Mouse (Mus musculus) midbrain, embryonic 11.5 days (tissue): ENCODE measurements around the gene Ccdc144b. TPM values are rescaled to one million over a fixed set of nuclear protein-coding genes. Genes with fewer than 3 reads are reported as not detected.

Source experiments
- ATAC-seq: fragments of 200-750 bp; cut with Nextera tagmentation; 2 replicates; pipeline ENCODE4 v1.8.0; 2017; ENCODE audit warnings: moderate TSS enrichment, moderate library complexity; ENCODE audit not compliant: low FRiP score
- DNase-seq: peaks from one replicate; pipeline ENCODE4 v3.0.0; 2015; ENCODE audit warnings: low spot score; ENCODE audit errors: missing footprints
- H3K27ac ChIP-seq: fragments of 300-500 bp; sonication (generic); 2 replicates; pipeline ENCODE4 v1.5.1; 2014; ENCODE audit warnings: low read depth, low read length
- H3K27me3 ChIP-seq: fragments of 300-500 bp; sonication (generic); 2 replicates; pipeline ENCODE4 v1.6.1; 2014; ENCODE audit warnings: mild to moderate bottlenecking, low read length, moderate library complexity, mixed read lengths; ENCODE audit not compliant: control insufficient read depth, insufficient read depth
- H3K36me3 ChIP-seq: fragments of 300-500 bp; sonication (generic); 2 replicates; pipeline ENCODE4 v1.6.1; 2014; ENCODE audit warnings: mild to moderate bottlenecking, low read length, moderate library complexity, mixed read lengths; ENCODE audit not compliant: control insufficient read depth, insufficient read depth
- H3K4me1 ChIP-seq: fragments of 300-500 bp; sonication (generic); 2 replicates; pipeline ENCODE4 v1.6.1; 2014; ENCODE audit warnings: low read length; ENCODE audit not compliant: control insufficient read depth, insufficient read depth
- H3K4me2 ChIP-seq: fragments of 300-500 bp; sonication (generic); 2 replicates; pipeline ENCODE4 v1.6.1; 2014; ENCODE audit warnings: mild to moderate bottlenecking, moderate library complexity
- H3K4me3 ChIP-seq: fragments of 300-500 bp; sonication (generic); 2 replicates; pipeline ENCODE4 v1.5.1; 2014; ENCODE audit warnings: low read depth, low read length
- H3K9ac ChIP-seq: fragments of 300-500 bp; sonication (generic); 2 replicates; pipeline ENCODE4 v1.6.1; 2014; ENCODE audit warnings: low read length
- H3K9me3 ChIP-seq: fragments of 300-500 bp; sonication (generic); 2 replicates; pipeline ENCODE4 v1.6.1; 2016; ENCODE audit warnings: low read length; ENCODE audit not compliant: control insufficient read depth
- WGBS: fragments of 180-500 bp; shearing (Covaris S2); extraction: QIAGEN DNeasy Blood & Tissue Kit; methylation state at CpG from one replicate; pipeline ENCODE4 v1.1.7; 2014; 5-methylcytosine and 5-hydroxymethylcytosine counted together
- polyA plus RNA-seq: library from polyadenylated mRNA; unstranded; fragments of >200 nt; fragmentation: Nextera tagmentation; extraction: Ambion mirVana; gene quantifications from 2 replicates; pipeline ENCODE4 v1.2.1, GENCODE M21; 2014

Gene Ccdc144b
- polyA plus RNA-seq, 1 experiment from 2014 or later = not detected

GRCm38 (mm10) chr3:36000275-36001239, 52.8 kb downstream of the Ccdc144b start, which contains the start of gene Mccc1:
Gene Mccc1, minus strand, starts transcription at chr3:36000678.
- H3K4me2 ChIP-seq = peak within 1 kb of the TSS; percentile 80

DNA sequence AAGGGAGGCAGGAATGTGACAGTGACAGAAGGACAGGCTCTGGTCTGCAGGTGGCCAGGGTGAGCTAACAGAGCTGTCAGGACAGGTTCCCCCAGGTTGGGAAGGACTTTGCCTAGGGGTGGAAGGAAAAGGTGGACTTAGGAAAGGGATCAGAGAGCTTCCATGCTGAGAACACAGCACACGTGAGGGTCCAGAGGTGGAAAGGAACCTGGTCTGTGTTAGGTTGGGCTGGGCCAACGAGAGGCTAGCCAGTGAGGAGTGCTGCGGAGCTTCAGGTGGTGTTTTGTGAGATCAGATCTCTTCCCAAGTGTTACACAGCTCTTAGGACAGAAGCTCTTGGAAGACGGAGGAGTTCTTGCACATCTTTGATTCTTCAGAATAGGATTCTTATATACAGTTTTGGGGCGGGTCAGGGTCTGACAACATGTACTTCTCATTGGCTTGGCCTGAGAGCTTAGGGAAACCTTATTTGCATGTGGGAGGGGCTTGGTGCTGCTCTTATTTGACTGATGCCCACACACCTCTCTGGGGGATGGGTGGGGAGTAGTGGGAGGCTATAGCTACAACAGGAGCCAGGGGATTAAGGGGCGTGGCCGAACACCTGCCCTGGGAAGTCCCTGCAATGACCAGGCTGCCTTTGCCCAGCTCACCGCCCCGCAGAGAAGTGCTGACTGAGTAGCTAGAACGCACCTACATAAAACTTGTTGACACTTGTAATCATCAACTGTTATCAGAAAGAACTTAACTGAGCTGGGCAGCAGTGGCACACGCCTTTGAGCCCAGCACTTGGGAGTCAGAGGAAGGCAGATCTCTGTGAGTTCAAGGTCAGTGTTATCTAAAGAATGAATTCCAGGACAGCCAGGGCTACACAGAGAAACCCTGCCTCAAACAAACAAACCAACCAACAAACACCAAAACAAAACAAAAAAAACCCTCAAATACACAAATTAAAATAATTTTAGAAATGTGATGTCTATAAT, 58.5 kb downstream of the Ccdc144b start:
- DNase-seq = no peak
- Histone ChIP-seq H3K9me3 (no peaks in the 10 kb centered on the region), H3K4me2 (no peak overlapping the region), H3K4me3 (no peak overlapping the region), H3K9ac (no peak overlapping the region), H3K27ac (no peak overlapping the region), H3K36me3 (no peaks in the 10 kb centered on the region), H3K4me1 (peaks cover 2% of the 10 kb centered on the region; the same call in 1 of the 2 replicates), H3K27me3 (no peaks in the 10 kb centered on the region)
- 69% methylated on average over 11 of the region's 11 CpGs for WGBS
- ATAC-seq = no peak

More at GRCm38 (mm10) chr3:36000275-36001239, 52.8 kb downstream of the Ccdc144b start, which contains the start of gene Mccc1:
- ATAC-seq = peak; percentile 100
- Histone ChIP-seq H3K9ac (peak within 1 kb of the TSS; percentile 76), H3K4me1 (no peaks in the 10 kb centered on the region), H3K27me3 (no peaks in the 10 kb centered on the region), H3K4me3 (peak within 1 kb of the TSS; percentile 73), H3K9me3 (no peaks in the 10 kb centered on the region), H3K27ac (peak within 1 kb of the TSS; percentile 80), H3K36me3 (no peaks in the 10 kb centered on the region)
- 7% methylated on average over 39 of the region's 39 CpGs for WGBS
- peak; percentile 99 for DNase-seq

GRCm38 (mm10) chr3:35990715-35991114, 62.6 kb downstream of the Ccdc144b start:
- H3K4me1 ChIP-seq = peaks cover 2% of the 10 kb centered on the region; the same call in 1 of the 2 replicates
- DNase-seq (no peak), ATAC-seq (no peak)
- no peaks in the 10 kb centered on the region for H3K27me3 ChIP-seq
- no peak overlapping the region for H3K4me3 ChIP-seq
- H3K36me3 ChIP-seq = no peaks in the 10 kb centered on the region
- H3K4me2 ChIP-seq = no peak overlapping the region
- no peaks in the 10 kb centered on the region for H3K9me3 ChIP-seq
- no peak overlapping the region for H3K27ac ChIP-seq
- 92% methylated on average over 7 of the region's 7 CpGs for WGBS
- H3K9ac ChIP-seq = no peak overlapping the region

- Histone ChIP-seq H3K4me2 (no peak overlapping the region), H3K27ac (no peak overlapping the region), H3K9me3 (no peaks in the 10 kb centered on the region), H3K36me3 (peaks cover 4% of the 10 kb centered on the region), H3K4me1 (no peaks in the 10 kb centered on the region), H3K4me3 (no peak overlapping the region), H3K27me3 (no peaks in the 10 kb centered on the region), H3K9ac (no peak overlapping the region)
- WGBS = 95% methylated on average over 6 of the region's 6 CpGs
- ATAC-seq (no peak), DNase-seq (no peak)
Observed at GRCm38 (mm10) chr3:35988031-35988430, 65.3 kb downstream of the Ccdc144b start.

GRCm38 (mm10) chr3:35986266-35986665, 67.1 kb downstream of the Ccdc144b start:
- H3K9me3 ChIP-seq = no peaks in the 10 kb centered on the region
- H3K4me2 ChIP-seq = no peak overlapping the region
- DNase-seq (no peak), ATAC-seq (no peak)
- H3K36me3 ChIP-seq = peaks cover 5% of the 10 kb centered on the region
- 87% methylated on average over 6 of the region's 6 CpGs for WGBS
- H3K4me3 ChIP-seq = no peak overlapping the region
- no peak overlapping the region for H3K9ac ChIP-seq
- no peaks in the 10 kb centered on the region for H3K27me3 ChIP-seq
- no peaks in the 10 kb centered on the region for H3K4me1 ChIP-seq
- no peak overlapping the region for H3K27ac ChIP-seq

DNA sequence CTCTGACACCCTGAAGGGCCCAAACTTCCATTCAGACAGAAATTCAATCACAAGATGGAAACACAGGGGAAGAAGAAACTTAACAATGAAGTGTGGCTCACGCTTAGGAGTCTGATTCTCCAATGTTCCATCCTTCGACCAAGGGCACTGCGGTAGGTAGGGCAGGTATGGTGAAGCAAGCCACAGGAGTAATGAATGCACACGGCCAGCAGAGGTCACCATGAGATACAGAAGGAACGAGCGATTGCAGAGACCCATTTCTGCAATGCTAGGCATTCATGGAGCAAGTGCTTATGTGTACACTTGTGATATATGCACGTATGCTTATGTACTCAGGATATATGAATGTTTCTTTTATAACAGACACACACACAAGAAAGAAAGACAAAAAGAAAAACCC, 79.8 kb downstream of the Ccdc144b start:
- no peak for DNase-seq
- no peaks in the 10 kb centered on the region for H3K4me1 ChIP-seq
- no peak overlapping the region for H3K27ac ChIP-seq
- no peak overlapping the region for H3K9ac ChIP-seq
- H3K9me3 ChIP-seq = no peaks in the 10 kb centered on the region
- WGBS = 70% methylated on average over 7 of the region's 7 CpGs
- H3K4me2 ChIP-seq = no peak overlapping the region
- peaks cover 2% of the 10 kb centered on the region; the same call in 1 of the 2 replicates for H3K36me3 ChIP-seq
- no peaks in the 10 kb centered on the region for H3K27me3 ChIP-seq
- H3K4me3 ChIP-seq = no peak overlapping the region
- no peak; the same call in 1 of the 2 replicates for ATAC-seq

DNA sequence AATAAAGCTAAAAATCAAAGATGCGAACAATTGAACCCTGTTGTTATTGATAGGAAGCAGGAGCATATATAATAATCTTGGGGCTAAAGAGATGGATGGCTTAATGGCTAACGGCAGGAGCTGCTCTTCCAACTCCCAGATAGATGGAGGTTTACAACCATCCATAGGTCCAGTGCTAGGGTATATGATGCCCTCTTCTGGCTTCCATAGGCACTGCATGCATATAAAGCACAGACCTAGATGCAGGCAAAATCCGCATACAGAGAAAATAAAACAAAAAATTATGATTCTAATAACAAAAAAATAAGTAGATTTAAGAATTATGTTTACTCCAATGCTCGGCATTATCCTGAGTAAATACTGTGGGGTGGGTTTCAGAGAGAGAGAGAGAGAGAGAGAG, 80.4 kb downstream of the Ccdc144b start:
- 85% methylated on average over 4 of the region's 4 CpGs for WGBS
- no peak for ATAC-seq
- no peak overlapping the region for H3K9ac ChIP-seq
- H3K4me3 ChIP-seq = no peak overlapping the region
- no peaks in the 10 kb centered on the region for H3K9me3 ChIP-seq
- H3K27ac ChIP-seq = no peak overlapping the region
- no peaks in the 10 kb centered on the region for H3K4me1 ChIP-seq
- H3K4me2 ChIP-seq = no peak overlapping the region
- H3K36me3 ChIP-seq = peaks cover 2% of the 10 kb centered on the region; the same call in 1 of the 2 replicates
- no peaks in the 10 kb centered on the region for H3K27me3 ChIP-seq
- no peak for DNase-seq

- no peak for ATAC-seq
- Histone ChIP-seq H3K27me3 (no peaks in the 10 kb centered on the region), H3K36me3 (peaks cover 2% of the 10 kb centered on the region; the same call in 1 of the 2 replicates), H3K27ac (no peak overlapping the region), H3K9ac (no peak overlapping the region), H3K4me3 (no peak overlapping the region), H3K9me3 (no peaks in the 10 kb centered on the region), H3K4me1 (no peaks in the 10 kb centered on the region), H3K4me2 (no peak overlapping the region)
- WGBS = 94% methylated on average over 12 of the region's 12 CpGs
- no peak for DNase-seq
Observed at GRCm38 (mm10) chr3:35971149-35971548, 82.2 kb downstream of the Ccdc144b start.
